Mouse (Mus musculus) ES-E14 (cell line): ENCODE results near the gene Sh2b3. TPM values are rescaled to one million over a fixed set of nuclear protein-coding genes. Genes with fewer than 3 reads are reported as not detected.

Experiments
- DNase-seq: peaks from one replicate; pipeline ENCODE4 v3.0.0-alpha.2; 2013; ENCODE audit warnings: low read depth, low spot score
- H3K27ac ChIP-seq: 2 replicates; pipeline ENCODE4 v1.5.1; 2012; ENCODE audit warnings: low read depth, mild to moderate bottlenecking, low read length, moderate library complexity, mixed read lengths; ENCODE audit not compliant: poor library complexity, insufficient read depth, severe bottlenecking
- H3K36me3 ChIP-seq: 2 replicates; pipeline ENCODE4 v1.6.1; 2012; ENCODE audit warnings: mild to moderate bottlenecking, low read length, moderate library complexity, mixed read lengths; ENCODE audit not compliant: control insufficient read depth, poor library complexity, insufficient read depth, severe bottlenecking
- H3K4me1 ChIP-seq, 2 experiments: fragments of 150-350 bp in 1 of 2; sonication (generic) in 1 of 2; 2 replicates each; pipeline ENCODE4 v1.6.1; 2012; ENCODE audit warnings: low read length in 2 of 2, mild to moderate bottlenecking in 1 of 2, mixed read lengths in 1 of 2; ENCODE audit not compliant: control insufficient read depth in 2 of 2, insufficient read depth in 2 of 2, poor library complexity in 1 of 2
- H3K4me3 ChIP-seq, 2 experiments: fragments of 150-350 bp in 1 of 2; sonication (generic) in 1 of 2; 2 replicates each; pipeline ENCODE4 v1.5.1; 2012; ENCODE audit warnings: low read length in 2 of 2, low read depth in 1 of 2, mild to moderate bottlenecking in 1 of 2, mixed read lengths in 1 of 2; ENCODE audit not compliant: insufficient read depth in 1 of 2, poor library complexity in 1 of 2, severe bottlenecking in 1 of 2
- H3K9ac ChIP-seq: 2 replicates; pipeline ENCODE4 v1.6.1; 2012; ENCODE audit warnings: low read depth, mild to moderate bottlenecking, low read length, mixed read lengths; ENCODE audit not compliant: poor library complexity, insufficient read depth, severe bottlenecking
- H3K9me3 ChIP-seq: fragments of 150-350 bp; sonication (generic); 2 replicates; pipeline ENCODE4 v1.6.1; 2012; ENCODE audit warnings: low read depth, mild to moderate bottlenecking, low read length; ENCODE audit not compliant: control insufficient read depth, insufficient read depth
- CHD2 ChIP-seq: IDR thresholded peaks from 2 replicates; pipeline ENCODE4 v1.6.1; 2014; ENCODE audit warnings: mild to moderate bottlenecking, low read depth, low read length, inconsistent platforms
- HCFC1 ChIP-seq: IDR thresholded peaks from 2 replicates; pipeline ENCODE4 v1.6.1; 2012; ENCODE audit warnings: low read length, inconsistent platforms, borderline replicate concordance; ENCODE audit not compliant: insufficient read depth
- MAFK ChIP-seq: IDR thresholded peaks from 2 replicates; pipeline ENCODE4 v1.6.1; 2014; ENCODE audit warnings: mild to moderate bottlenecking, low read depth, low read length, inconsistent platforms; ENCODE audit not compliant: insufficient read depth
- ZC3H11A ChIP-seq: IDR thresholded peaks from 2 replicates; pipeline ENCODE4 v1.6.1; 2012; ENCODE audit warnings: low read depth, mild to moderate bottlenecking, inconsistent platforms, low read length, borderline replicate concordance
- ZNF384 ChIP-seq: IDR thresholded peaks from 2 replicates; pipeline ENCODE4 v1.6.1; 2012; ENCODE audit warnings: low read depth, low read length, inconsistent platforms
- in situ Hi-C, 2 experiments: fragments of 600-800 bp; cut with MboI; formaldehyde crosslinking; loops; one replicate each; pipeline ENCODE4 v1.15.1; 2025; ENCODE audit warnings: low sequenced_read_pairs in 2 of 2, inconsistent platforms in 1 of 2; ENCODE audit not compliant: unreplicated experiment in 2 of 2
- total RNA-seq: library from RNA; depleted of rRNA; stranded (reverse); fragments of 300-350 nt; gene quantifications from 2 replicates; pipeline ENCODE4 v1.2.3, GENCODE M21; 2012

Sh2b3 gene
- total RNA-seq, 1 experiment: 9.1 TPM

- no peak for TF ChIP-seq HCFC1
- no peak for TF ChIP-seq ZNF384
- TF ChIP-seq ZC3H11A: no peak
- no peak for TF ChIP-seq CHD2
- no peak for TF ChIP-seq MAFK
- no peak for DNase-seq
- Histone ChIP-seq H3K9ac (no peak overlapping the region), H3K36me3 (peaks cover 17% of the 10 kb centered on the region), H3K9me3 (no peaks in the 10 kb centered on the region), H3K4me1 (no peaks in the 10 kb centered on the region; a peak in 1 of 4 replicates), H3K27ac (no peak overlapping the region), H3K4me3 (no peak overlapping the region)
- in situ Hi-C loops: no loop called here
These were observed 46.4 kb downstream of the Sh2b3 start for GRCm38 (mm10) chr5:121791026-121791425.

DNA sequence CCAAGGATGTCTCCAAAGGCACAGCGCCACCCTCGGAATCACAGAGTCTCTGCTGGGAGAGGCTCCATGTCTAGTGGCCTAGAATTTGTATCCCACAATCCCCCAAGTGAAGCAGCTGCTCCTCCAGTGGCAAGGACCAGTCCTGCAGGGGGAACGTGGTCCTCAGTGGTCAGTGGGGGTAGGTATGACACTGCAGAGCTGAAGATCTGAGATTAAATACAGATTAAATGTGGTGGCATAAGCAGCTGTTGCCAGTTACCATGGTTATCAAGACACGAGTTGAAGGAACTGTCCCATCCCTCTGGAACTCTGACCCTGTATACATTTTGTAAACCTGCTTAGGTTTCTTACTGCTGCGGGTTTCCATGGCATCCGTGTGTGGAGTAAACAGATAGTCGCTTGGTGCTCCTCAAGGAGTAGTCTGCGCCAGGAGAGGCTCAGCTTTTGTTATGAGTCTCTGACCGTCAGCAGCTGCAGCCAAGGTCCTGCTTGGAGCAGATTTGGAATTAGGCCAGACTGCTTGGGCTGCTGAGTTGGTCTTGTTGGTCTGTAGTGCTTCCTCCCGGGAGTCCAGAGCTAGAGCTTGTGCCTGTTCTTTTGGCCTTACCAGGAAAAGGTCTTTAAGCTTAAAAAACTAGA is 53.5 kb downstream of the Sh2b3 start:
- Histone ChIP-seq H3K4me1 (no peaks in the 10 kb centered on the region), H3K9me3 (no peaks in the 10 kb centered on the region), H3K9ac (no peak overlapping the region), H3K4me3 (no peak overlapping the region), H3K36me3 (peaks cover 29% of the 10 kb centered on the region), H3K27ac (no peak overlapping the region)
- no peak for DNase-seq
- no peak for TF ChIP-seq ZC3H11A
- no peak for TF ChIP-seq ZNF384
- TF ChIP-seq MAFK: no peak
- in situ Hi-C loops: no loop called here

DNA sequence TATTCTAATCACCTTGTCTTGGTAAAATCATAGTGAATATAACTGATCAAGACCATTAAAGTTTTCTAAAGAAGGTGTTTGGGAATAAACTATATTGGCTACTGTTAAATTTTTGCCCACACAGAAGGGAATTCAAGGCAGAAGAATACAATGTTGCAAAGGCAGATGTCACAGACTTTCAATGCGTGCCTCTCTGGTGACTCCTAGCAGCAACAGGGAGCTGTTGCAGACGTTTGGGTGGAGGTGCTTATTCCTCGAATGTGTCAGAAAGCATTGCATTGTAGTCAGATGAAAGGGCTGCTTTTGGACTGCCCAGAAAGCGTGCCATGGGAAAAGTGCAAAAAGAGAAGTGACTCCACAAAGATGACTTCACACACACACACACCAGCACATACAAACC is 55.0 kb downstream of the Sh2b3 start:
- no peak overlapping the region for H3K4me3 ChIP-seq
- H3K9me3 ChIP-seq: no peaks in the 10 kb centered on the region
- peaks cover 37% of the 10 kb centered on the region for H3K36me3 ChIP-seq
- in situ Hi-C loops: no loop called here
- H3K27ac ChIP-seq: no peak overlapping the region
- DNase-seq: no peak
- no peak overlapping the region for H3K9ac ChIP-seq
- H3K4me1 ChIP-seq: no peaks in the 10 kb centered on the region
- no peak for TF ChIP-seq CHD2
- no peak for TF ChIP-seq HCFC1
- TF ChIP-seq ZNF384: no peak
- TF ChIP-seq MAFK: no peak
- no peak for TF ChIP-seq ZC3H11A

- Histone ChIP-seq H3K9ac (no peak overlapping the region), H3K4me1 (no peaks in the 10 kb centered on the region), H3K9me3 (no peaks in the 10 kb centered on the region), H3K27ac (no peak overlapping the region), H3K36me3 (peaks cover 36% of the 10 kb centered on the region), H3K4me3 (no peak overlapping the region)
- in situ Hi-C loops: no loop called here
- TF ChIP-seq ZC3H11A (no peak), CHD2 (no peak), HCFC1 (no peak), ZNF384 (no peak)
- no peak for DNase-seq
These were observed 57.3 kb downstream of the Sh2b3 start for GRCm38 (mm10) chr5:121780180-121780579.

DNA sequence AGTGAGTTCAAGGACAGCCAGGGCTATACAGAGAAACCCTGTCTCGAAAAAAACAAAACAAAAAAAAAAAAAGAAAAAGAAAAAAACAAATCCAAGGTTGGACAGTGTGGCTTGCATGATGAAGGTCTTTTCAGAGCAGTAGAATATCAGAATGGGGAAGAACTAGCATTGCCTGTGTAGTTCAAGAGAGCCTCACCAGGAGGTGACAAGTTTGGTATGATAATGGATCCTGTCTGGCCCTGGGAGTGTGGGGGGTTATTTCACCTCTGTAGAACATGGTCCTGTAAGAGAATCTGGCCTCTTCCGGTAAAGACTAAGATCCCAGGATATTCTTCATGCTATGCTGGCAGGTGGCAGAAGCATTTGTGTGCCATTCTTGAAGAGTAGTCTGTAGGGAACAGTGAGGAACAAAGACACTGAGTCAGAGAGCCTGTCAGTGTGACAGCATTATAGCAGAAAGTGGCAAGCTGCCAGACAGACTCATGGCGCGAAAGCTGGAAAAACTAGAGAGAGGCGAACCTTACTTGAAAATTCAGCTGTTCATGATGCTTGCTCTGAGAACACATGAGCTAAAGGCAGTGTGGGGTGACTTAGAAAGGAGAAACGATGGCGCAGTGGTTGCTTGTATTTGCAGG is 58.8 kb downstream of the Sh2b3 start:
- TF ChIP-seq HCFC1 (no peak), CHD2 (no peak), ZC3H11A (no peak), ZNF384 (no peak), MAFK (no peak)
- Histone ChIP-seq H3K27ac (no peak overlapping the region), H3K9me3 (no peaks in the 10 kb centered on the region), H3K36me3 (peaks cover 29% of the 10 kb centered on the region), H3K9ac (no peak overlapping the region), H3K4me3 (no peak overlapping the region), H3K4me1 (no peaks in the 10 kb centered on the region)
- no peak for DNase-seq
- in situ Hi-C loops: no loop called here
